Mouse (Mus musculus) ES-E14 (cell line): ENCODE results near the gene Metap1d. TPM values are rescaled to one million over a fixed set of nuclear protein-coding genes. Genes with fewer than 3 reads are reported as not detected.
A peak's percentile ranks its signal among the peaks of the same experiment; 100 is the strongest.

Experiments used
- DNase-seq: peaks from one replicate; pipeline ENCODE4 v3.0.0-alpha.2; 2013; ENCODE audit warnings: low read depth, low spot score
- H3K27ac ChIP-seq: 2 replicates; pipeline ENCODE4 v1.5.1; 2012; ENCODE audit warnings: low read depth, mild to moderate bottlenecking, low read length, moderate library complexity, mixed read lengths; ENCODE audit not compliant: poor library complexity, insufficient read depth, severe bottlenecking
- H3K36me3 ChIP-seq: 2 replicates; pipeline ENCODE4 v1.6.1; 2012; ENCODE audit warnings: mild to moderate bottlenecking, low read length, moderate library complexity, mixed read lengths; ENCODE audit not compliant: control insufficient read depth, poor library complexity, insufficient read depth, severe bottlenecking
- H3K4me1 ChIP-seq, 2 experiments: fragments of 150-350 bp in 1 of 2; sonication (generic) in 1 of 2; 2 replicates each; pipeline ENCODE4 v1.6.1; 2012; ENCODE audit warnings: low read length in 2 of 2, mild to moderate bottlenecking in 1 of 2, mixed read lengths in 1 of 2; ENCODE audit not compliant: control insufficient read depth in 2 of 2, insufficient read depth in 2 of 2, poor library complexity in 1 of 2
- H3K4me3 ChIP-seq, 2 experiments: fragments of 150-350 bp in 1 of 2; sonication (generic) in 1 of 2; 2 replicates each; pipeline ENCODE4 v1.5.1; 2012; ENCODE audit warnings: low read length in 2 of 2, low read depth in 1 of 2, mild to moderate bottlenecking in 1 of 2, mixed read lengths in 1 of 2; ENCODE audit not compliant: insufficient read depth in 1 of 2, poor library complexity in 1 of 2, severe bottlenecking in 1 of 2
- H3K9ac ChIP-seq: 2 replicates; pipeline ENCODE4 v1.6.1; 2012; ENCODE audit warnings: low read depth, mild to moderate bottlenecking, low read length, mixed read lengths; ENCODE audit not compliant: poor library complexity, insufficient read depth, severe bottlenecking
- H3K9me3 ChIP-seq: fragments of 150-350 bp; sonication (generic); 2 replicates; pipeline ENCODE4 v1.6.1; 2012; ENCODE audit warnings: low read depth, mild to moderate bottlenecking, low read length; ENCODE audit not compliant: control insufficient read depth, insufficient read depth
- CHD2 ChIP-seq: IDR thresholded peaks from 2 replicates; pipeline ENCODE4 v1.6.1; 2014; ENCODE audit warnings: mild to moderate bottlenecking, low read depth, low read length, inconsistent platforms
- HCFC1 ChIP-seq: IDR thresholded peaks from 2 replicates; pipeline ENCODE4 v1.6.1; 2012; ENCODE audit warnings: low read length, inconsistent platforms, borderline replicate concordance; ENCODE audit not compliant: insufficient read depth
- MAFK ChIP-seq: IDR thresholded peaks from 2 replicates; pipeline ENCODE4 v1.6.1; 2014; ENCODE audit warnings: mild to moderate bottlenecking, low read depth, low read length, inconsistent platforms; ENCODE audit not compliant: insufficient read depth
- ZC3H11A ChIP-seq: IDR thresholded peaks from 2 replicates; pipeline ENCODE4 v1.6.1; 2012; ENCODE audit warnings: low read depth, mild to moderate bottlenecking, inconsistent platforms, low read length, borderline replicate concordance
- ZNF384 ChIP-seq: IDR thresholded peaks from 2 replicates; pipeline ENCODE4 v1.6.1; 2012; ENCODE audit warnings: low read depth, low read length, inconsistent platforms
- in situ Hi-C, 2 experiments: fragments of 600-800 bp; cut with MboI; formaldehyde crosslinking; loops; one replicate each; pipeline ENCODE4 v1.15.1; 2025; ENCODE audit warnings: low sequenced_read_pairs in 2 of 2, inconsistent platforms in 1 of 2; ENCODE audit not compliant: unreplicated experiment in 2 of 2
- total RNA-seq: library from RNA; depleted of rRNA; stranded (reverse); fragments of 300-350 nt; gene quantifications from 2 replicates; pipeline ENCODE4 v1.2.3, GENCODE M21; 2012; rRNA removed

Gene Metap1d
- total RNA-seq, 1 experiment = 18.8 TPM

GRCm38 (mm10) chr2:71566466-71566865, 113.4 kb downstream of the Metap1d start:
- no peak overlapping the region for H3K27ac ChIP-seq
- H3K36me3 ChIP-seq = no peaks in the 10 kb centered on the region
- H3K9me3 ChIP-seq = no peaks in the 10 kb centered on the region
- no peak for TF ChIP-seq CHD2
- no peak for TF ChIP-seq HCFC1
- TF ChIP-seq ZNF384 = no peak
- no peak for TF ChIP-seq ZC3H11A
- no peak for TF ChIP-seq MAFK
- H3K9ac ChIP-seq = no peak overlapping the region
- in situ Hi-C loops = no loop called here
- H3K4me3 ChIP-seq = no peak overlapping the region
- DNase-seq = peak; percentile 20
- peaks cover 0 to 4% of the 10 kb centered on the region in 2 experiments; a peak in 1 of 4 replicates for H3K4me1 ChIP-seq

DNA sequence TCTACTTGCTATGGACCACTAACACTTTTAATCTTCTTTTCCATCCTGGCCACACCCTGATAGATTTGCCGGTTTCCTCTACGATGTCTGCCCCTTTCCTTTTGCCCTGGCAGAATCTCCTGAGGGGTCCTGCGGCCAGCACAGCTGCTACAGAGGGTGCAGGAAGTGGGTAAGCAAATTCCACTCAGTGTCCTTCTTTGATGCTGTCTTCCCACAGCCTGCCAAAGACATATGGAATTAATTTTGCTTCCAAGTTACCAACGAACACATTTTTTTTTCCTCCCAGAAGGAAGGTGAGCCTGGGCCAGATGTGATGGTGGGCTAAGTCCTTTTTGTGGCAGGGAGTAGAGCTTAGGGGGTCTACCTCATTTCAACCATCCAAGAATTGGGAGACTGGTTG, 120.7 kb downstream of the Metap1d start:
- Histone ChIP-seq H3K4me1 (no peaks in the 10 kb centered on the region), H3K9ac (no peak overlapping the region), H3K36me3 (no peaks in the 10 kb centered on the region), H3K27ac (no peak overlapping the region), H3K4me3 (no peak overlapping the region), H3K9me3 (no peaks in the 10 kb centered on the region)
- TF ChIP-seq ZC3H11A = no peak
- no peak for TF ChIP-seq CHD2
- TF ChIP-seq MAFK = no peak
- no peak for TF ChIP-seq ZNF384
- TF ChIP-seq HCFC1 = no peak
- in situ Hi-C loops = no loop called here
- DNase-seq = no peak

Other genes starting within 250 kb of the Metap1d start
- 27.4 and 38.6 TPM in 2 replicates for gene Dync1i2, start 241.6 kb upstream of the Metap1d start, total RNA-seq
- 42.6 and 44.2 TPM in 2 replicates for gene Slc25a12, start 85.5 kb upstream of the Metap1d start, total RNA-seq
- 210 and 242 TPM in 2 replicates for gene Hat1, start 64.3 kb upstream of the Metap1d start, total RNA-seq
- 0.27 and 0.32 TPM in 2 replicates for gene Dlx1, start 74.8 kb downstream of the Metap1d start, total RNA-seq
- gene Dlx2, start 93.5 kb downstream of the Metap1d start, total RNA-seq = 0.16 and 0.80 TPM in 2 replicates